Mouse (Mus musculus) heart, embryonic 12.5 days (tissue): ENCODE data around the gene Gusb. TPM values are rescaled to one million over a fixed set of nuclear protein-coding genes. Genes with fewer than 3 reads are reported as not detected.

ENCODE experiments used
- ATAC-seq: fragments of 200-750 bp; cut with Nextera tagmentation; 2 replicates; pipeline ENCODE4 v1.8.0; 2017; ENCODE audit warnings: moderate TSS enrichment, moderate library complexity; ENCODE audit not compliant: insufficient number of reproducible peaks, low FRiP score
- H3K27ac ChIP-seq: fragments of 300-500 bp; sonication (generic); 2 replicates; pipeline ENCODE4 v1.5.1; 2016; ENCODE audit warnings: mild to moderate bottlenecking, moderate library complexity; ENCODE audit not compliant: poor library complexity, severe bottlenecking
- H3K27me3 ChIP-seq: fragments of 300-500 bp; sonication (generic); replicated peaks from 2 replicates; pipeline ENCODE4 v1.6.1; 2016; ENCODE audit warnings: mild to moderate bottlenecking, moderate library complexity
- H3K36me3 ChIP-seq: fragments of 300-500 bp; sonication (generic); 2 replicates; pipeline ENCODE4 v1.6.1; 2016; ENCODE audit warnings: mild to moderate bottlenecking, moderate library complexity
- H3K4me1 ChIP-seq: fragments of 300-500 bp; sonication (generic); replicated peaks from 2 replicates; pipeline ENCODE4 v1.6.1; 2016; ENCODE audit warnings: mild to moderate bottlenecking
- H3K4me2 ChIP-seq: fragments of 300-500 bp; sonication (generic); 2 replicates; pipeline ENCODE4 v1.6.1; 2016; ENCODE audit warnings: mild to moderate bottlenecking, moderate library complexity
- H3K4me3 ChIP-seq: fragments of 300-500 bp; sonication (generic); 2 replicates; pipeline ENCODE4 v1.5.1; 2016; ENCODE audit warnings: mild to moderate bottlenecking
- H3K9ac ChIP-seq: fragments of 300-500 bp; sonication (generic); 2 replicates; pipeline ENCODE4 v1.6.1; 2016; ENCODE audit warnings: mild to moderate bottlenecking, moderate library complexity
- H3K9me3 ChIP-seq: fragments of 300-500 bp; sonication (generic); replicated peaks from 2 replicates; pipeline ENCODE4 v1.6.1; 2016; ENCODE audit warnings: mild to moderate bottlenecking, moderate library complexity
- WGBS: fragments of 180-500 bp; shearing (Covaris S2); methylation state at CpG from one replicate; pipeline ENCODE4 v1.1.7; 2016; 5-methylcytosine and 5-hydroxymethylcytosine counted together
- polyA plus RNA-seq: library from polyadenylated mRNA; unstranded; fragments of >200 nt; fragmentation: Nextera tagmentation; extraction: Ambion mirVana; gene quantifications from 2 replicates; pipeline ENCODE4 v1.2.1, GENCODE M21; 2016

Gene Gusb
- polyA plus RNA-seq, 1 experiment from 2014 or later = 48.1 TPM

- H3K4me2 ChIP-seq = peak overlapping the region; percentile 93
- WGBS = 39% methylated on average over 12 of the region's 12 CpGs
- peaks cover 10% of the 10 kb centered on the region for H3K27me3 ChIP-seq
- peaks cover 9% of the 10 kb centered on the region for H3K4me1 ChIP-seq
- H3K36me3 ChIP-seq = no peaks in the 10 kb centered on the region
- no peaks in the 10 kb centered on the region for H3K9me3 ChIP-seq
- H3K4me3 ChIP-seq = 0 out of 2 replicates have a peak overlapping the region, but pooled peaks have one; percentile 68
- H3K27ac ChIP-seq = no peak overlapping the region
- no peak overlapping the region for H3K9ac ChIP-seq
- no peak for ATAC-seq
These were observed 20.4 kb upstream of the Gusb start for GRCm38 (mm10) chr5:130023067-130023766.

- Histone ChIP-seq H3K9ac (no peak overlapping the region), H3K4me2 (no peak overlapping the region), H3K27me3 (peaks cover 6% of the 10 kb centered on the region; the same call in 1 of the 2 replicates), H3K4me3 (no peak overlapping the region), H3K27ac (no peak overlapping the region), H3K36me3 (no peaks in the 10 kb centered on the region), H3K9me3 (no peaks in the 10 kb centered on the region), H3K4me1 (peaks cover 9% of the 10 kb centered on the region)
- no peak for ATAC-seq
- WGBS = 82% methylated on average over 7 of the region's 7 CpGs
These were observed 19.5 kb upstream of the Gusb start for GRCm38 (mm10) chr5:130022366-130022765.

- Histone ChIP-seq H3K4me1 (peaks cover 9% of the 10 kb centered on the region), H3K4me3 (no peak overlapping the region), H3K27ac (no peak overlapping the region), H3K9me3 (no peaks in the 10 kb centered on the region), H3K36me3 (0 out of 2 replicates have a peak, but pooled peaks cover under 1% of the 10 kb centered on the region), H3K27me3 (peaks cover 3% of the 10 kb centered on the region; the same call in 1 of the 2 replicates), H3K9ac (no peak overlapping the region), H3K4me2 (no peak overlapping the region)
- 51% methylated on average over 5 of the region's 5 CpGs for WGBS
- no peak for ATAC-seq
These were observed 18.6 kb upstream of the Gusb start for GRCm38 (mm10) chr5:130021361-130021966.

GRCm38 (mm10) chr5:130019461-130019860, 16.6 kb upstream of the Gusb start:
- Histone ChIP-seq H3K36me3 (peaks cover 17% of the 10 kb centered on the region; the same call in 1 of the 2 replicates), H3K4me2 (no peak overlapping the region), H3K9ac (no peak overlapping the region), H3K4me1 (peaks cover 7% of the 10 kb centered on the region), H3K27ac (no peak overlapping the region), H3K27me3 (no peaks in the 10 kb centered on the region), H3K9me3 (peaks cover 4% of the 10 kb centered on the region; the same call in 1 of the 2 replicates), H3K4me3 (no peak overlapping the region)
- 52% methylated on average over 8 of the region's 8 CpGs for WGBS
- no peak for ATAC-seq

- no peak overlapping the region for H3K4me2 ChIP-seq
These were observed 12.3 kb upstream of the Gusb start for GRCm38 (mm10) chr5:130015104-130015503.

GRCm38 (mm10) chr5:130010961-130011360, 8.1 kb upstream of the Gusb start:
- Histone ChIP-seq H3K27ac (no peak overlapping the region), H3K4me1 (no peaks in the 10 kb centered on the region), H3K9ac (no peak overlapping the region), H3K4me2 (no peak overlapping the region), H3K9me3 (peaks cover 24% of the 10 kb centered on the region), H3K36me3 (peaks cover 38% of the 10 kb centered on the region), H3K4me3 (no peak overlapping the region), H3K27me3 (no peaks in the 10 kb centered on the region)
- 87% methylated on average over 5 of the region's 5 CpGs for WGBS
- no peak for ATAC-seq

More at GRCm38 (mm10) chr5:130015104-130015503, 12.3 kb upstream of the Gusb start:
- ATAC-seq = no peak
- H3K4me3 ChIP-seq = no peak overlapping the region
- H3K36me3 ChIP-seq = peaks cover 43% of the 10 kb centered on the region
- no peak overlapping the region for H3K27ac ChIP-seq
- H3K4me1 ChIP-seq = peaks cover 5% of the 10 kb centered on the region; the same call in 1 of the 2 replicates
- no peaks in the 10 kb centered on the region for H3K27me3 ChIP-seq
- H3K9me3 ChIP-seq = peaks cover 17% of the 10 kb centered on the region
- 93% methylated on average over 3 of the region's 3 CpGs for whole genome bisulfite sequencing
- H3K9ac ChIP-seq = no peak overlapping the region

- H3K27ac ChIP-seq = no peak overlapping the region
- no peak for ATAC-seq
- H3K4me2 ChIP-seq = no peak overlapping the region
- H3K9ac ChIP-seq = no peak overlapping the region
- no peaks in the 10 kb centered on the region for H3K27me3 ChIP-seq
- peaks cover 26% of the 10 kb centered on the region for H3K36me3 ChIP-seq
- WGBS = 92% methylated on average over 4 of the region's 4 CpGs
- no peak overlapping the region for H3K4me3 ChIP-seq
- no peaks in the 10 kb centered on the region for H3K4me1 ChIP-seq
- peaks cover 26% of the 10 kb centered on the region for H3K9me3 ChIP-seq
These were observed 6.9 kb upstream of the Gusb start for GRCm38 (mm10) chr5:130009784-130010183.

- peaks cover 3% of the 10 kb centered on the region for H3K4me1 ChIP-seq
- H3K27me3 ChIP-seq = no peaks in the 10 kb centered on the region
- 71% methylated on average over 6 of the region's 6 CpGs for WGBS
- no peak overlapping the region for H3K27ac ChIP-seq
- peaks cover 24% of the 10 kb centered on the region for H3K36me3 ChIP-seq
- no peak overlapping the region for H3K4me2 ChIP-seq
- no peak overlapping the region for H3K4me3 ChIP-seq
- ATAC-seq = no peak
- peaks cover 26% of the 10 kb centered on the region for H3K9me3 ChIP-seq
- H3K9ac ChIP-seq = no peak overlapping the region
These were observed 5.3 kb upstream of the Gusb start for GRCm38 (mm10) chr5:130008034-130008590.

GRCm38 (mm10) chr5:130007344-130007743, 4.5 kb upstream of the Gusb start:
- peaks cover 3% of the 10 kb centered on the region for H3K4me1 ChIP-seq
- peaks cover 17% of the 10 kb centered on the region for H3K36me3 ChIP-seq
- peaks cover 26% of the 10 kb centered on the region for H3K9me3 ChIP-seq
- H3K27ac ChIP-seq = no peak overlapping the region
- H3K4me2 ChIP-seq = no peak overlapping the region
- ATAC-seq = no peak
- H3K27me3 ChIP-seq = no peaks in the 10 kb centered on the region
- H3K4me3 ChIP-seq = no peak overlapping the region
- H3K9ac ChIP-seq = no peak overlapping the region
- WGBS = 76% methylated on average over 1 of the region's 1 CpGs

GRCm38 (mm10) chr5:130003229-130003628, 380 bp upstream of the Gusb start:
- peak overlapping the region; percentile 81 for H3K4me2 ChIP-seq
- 0 out of 2 replicates have a peak, but pooled peaks cover 5% of the 10 kb centered on the region for H3K9me3 ChIP-seq
- no peak for ATAC-seq
- H3K9ac ChIP-seq = peak overlapping the region; percentile 77; the same call in 1 of the 2 replicates
- peaks cover 6% of the 10 kb centered on the region for H3K36me3 ChIP-seq
- 40% methylated on average over 7 of the region's 7 CpGs for WGBS
- H3K4me3 ChIP-seq = peak overlapping the region; percentile 66
- peak overlapping the region; percentile 66 for H3K27ac ChIP-seq
- H3K4me1 ChIP-seq = peaks cover 15% of the 10 kb centered on the region
- H3K27me3 ChIP-seq = no peaks in the 10 kb centered on the region

GRCm38 (mm10) chr5:130001356-130001987, 1.4 kb downstream of the Gusb start:
- Histone ChIP-seq H3K9ac (peak overlapping the region; percentile 77), H3K4me3 (peak overlapping the region; percentile 66), H3K27me3 (no peaks in the 10 kb centered on the region), H3K36me3 (peaks cover 10% of the 10 kb centered on the region), H3K4me2 (peak overlapping the region; percentile 81), H3K9me3 (0 out of 2 replicates have a peak, but pooled peaks cover 5% of the 10 kb centered on the region), H3K27ac (no peak overlapping the region), H3K4me1 (peaks cover 15% of the 10 kb centered on the region)
- no peak for ATAC-seq
- WGBS = 66% methylated on average over 5 of the region's 5 CpGs
